Mouse (Mus musculus) heart, postnatal 0 days (tissue): Measurements from ENCODE around the gene Ndufa11. TPM values are rescaled to one million over a fixed set of nuclear protein-coding genes. Genes with fewer than 3 reads are reported as not detected.
A peak's percentile ranks its signal among the peaks of the same experiment; 100 is the strongest.

Experiments
- ATAC-seq: fragments of 200-750 bp; cut with Nextera tagmentation; 2 replicates; pipeline ENCODE4 v1.8.0; 2017; ENCODE audit warnings: low read depth, moderate number of reproducible peaks, moderate library complexity; ENCODE audit not compliant: insufficient read depth
- DNase-seq: peaks from one replicate; pipeline ENCODE4 v3.0.0-alpha.2; 2016; ENCODE audit warnings: low spot score
- H3K27ac ChIP-seq: fragments of 300-500 bp; sonication (generic); 2 replicates; pipeline ENCODE4 v1.5.1; 2014; ENCODE audit warnings: low read depth, mild to moderate bottlenecking
- H3K27me3 ChIP-seq: fragments of 300-500 bp; sonication (generic); 2 replicates; pipeline ENCODE4 v1.6.1; 2014; ENCODE audit warnings: low read length, mixed read lengths; ENCODE audit not compliant: control insufficient read depth, insufficient read depth
- H3K36me3 ChIP-seq: fragments of 300-500 bp; sonication (generic); replicated peaks from 2 replicates; pipeline ENCODE4 v1.6.1; 2014; ENCODE audit warnings: low read length, mixed read lengths; ENCODE audit not compliant: control insufficient read depth, insufficient read depth
- H3K4me1 ChIP-seq: fragments of 300-500 bp; sonication (generic); 2 replicates; pipeline ENCODE4 v1.6.1; 2014; ENCODE audit warnings: antibody characterized with exemption; ENCODE audit not compliant: control insufficient read depth, insufficient read depth
- H3K4me2 ChIP-seq: fragments of 300-500 bp; sonication (generic); 2 replicates; pipeline ENCODE4 v1.6.1; 2014; ENCODE audit warnings: low read depth, mild to moderate bottlenecking, low read length, moderate library complexity
- H3K4me3 ChIP-seq: fragments of 300-500 bp; sonication (generic); 2 replicates; pipeline ENCODE4 v1.5.1; 2014; ENCODE audit warnings: low read depth, low read length
- H3K9ac ChIP-seq: fragments of 300-500 bp; sonication (generic); replicated peaks from 2 replicates; pipeline ENCODE4 v1.6.1; 2014; ENCODE audit warnings: low read depth, low read length, mixed read lengths
- H3K9me3 ChIP-seq: fragments of 300-500 bp; sonication (generic); replicated peaks from 2 replicates; pipeline ENCODE4 v1.6.1; 2016; ENCODE audit warnings: low read length; ENCODE audit not compliant: control insufficient read depth
- CTCF ChIP-seq: IDR thresholded peaks from 2 replicates; pipeline ENCODE4 v1.5.1; 2016; ENCODE audit warnings: antibody characterized with exemption, control low read depth, low read depth
- EP300 ChIP-seq: IDR thresholded peaks from 2 replicates; pipeline ENCODE4 v1.6.1; 2016; ENCODE audit warnings: antibody characterized with exemption, low read depth
- WGBS: fragments of 180-500 bp; shearing (Covaris S2); extraction: QIAGEN DNeasy Blood & Tissue Kit; methylation state at CpG from one replicate; pipeline ENCODE4 v1.1.7; 2014; 5-methylcytosine and 5-hydroxymethylcytosine counted together
- polyA plus RNA-seq: library from polyadenylated mRNA; unstranded; fragments of >200 nt; fragmentation: Nextera tagmentation; extraction: Ambion mirVana; gene quantifications from 2 replicates; pipeline ENCODE4 v1.2.1, GENCODE M21; 2015
- total RNA-seq: library from RNA; depleted of rRNA; stranded (reverse); fragments of >200 nt; gene quantifications from 2 replicates; pipeline ENCODE4 v1.2.3, GENCODE M21; 2014; ENCODE audit warnings: low replicate concordance

The Ndufa11 gene
- total and polyA plus RNA-seq, 2 experiments from 2014 or later, result 892 to 1,914 TPM

- peaks cover 36% of the 10 kb centered on the region for H3K4me1 ChIP-seq
Observed at GRCm38 (mm10) chr17:56761077-56761476, 43.5 kb downstream of the Ndufa11 start.

GRCm38 (mm10) chr17:56761991-56762410 is 44.4 kb downstream of the Ndufa11 start:
- WGBS, result under 1% methylated on average over 27 of the region's 28 CpGs
- H3K27me3 ChIP-seq, result peaks cover 6% of the 10 kb centered on the region; the same call in 1 of the 2 replicates
- no peaks in the 10 kb centered on the region for H3K9me3 ChIP-seq
- H3K4me3 ChIP-seq, result peak overlapping the region; percentile 42
- peak; percentile 85 for DNase-seq
- TF ChIP-seq EP300, result no peak
- TF ChIP-seq CTCF, result no peak
- H3K4me2 ChIP-seq, result peak overlapping the region; percentile 68
- ATAC-seq, result peak; percentile 25
- H3K9ac ChIP-seq, result peak overlapping the region; percentile 36; the same call in 1 of the 2 replicates
- H3K4me1 ChIP-seq, result peaks cover 34% of the 10 kb centered on the region
- peak overlapping the region; percentile 79 for H3K27ac ChIP-seq
- H3K36me3 ChIP-seq, result peaks cover 5% of the 10 kb centered on the region

More at GRCm38 (mm10) chr17:56761077-56761476, 43.5 kb downstream of the Ndufa11 start:
- H3K27me3 ChIP-seq, result peaks cover 8% of the 10 kb centered on the region; the same call in 1 of the 2 replicates
- no peak overlapping the region for H3K9ac ChIP-seq
- 61% methylated on average over 3 of the region's 3 CpGs for WGBS
- DNase-seq (no peak), ATAC-seq (no peak)
- H3K9me3 ChIP-seq, result no peaks in the 10 kb centered on the region
- no peak overlapping the region for H3K4me2 ChIP-seq
- H3K36me3 ChIP-seq, result no peaks in the 10 kb centered on the region
- H3K27ac ChIP-seq, result no peak overlapping the region
- no peak overlapping the region for H3K4me3 ChIP-seq
- TF ChIP-seq CTCF (no peak), EP300 (no peak)

GRCm38 (mm10) chr17:56762769-56763731 is 45.5 kb downstream of the Ndufa11 start:
- Histone ChIP-seq H3K4me2 (peak overlapping the region; percentile 68), H3K9me3 (no peaks in the 10 kb centered on the region), H3K4me3 (no peak overlapping the region), H3K9ac (no peak overlapping the region), H3K27ac (peak overlapping the region; percentile 79), H3K36me3 (peaks cover 15% of the 10 kb centered on the region), H3K4me1 (peaks cover 27% of the 10 kb centered on the region), H3K27me3 (no peaks in the 10 kb centered on the region)
- peak; percentile 34 for DNase-seq
- peak; percentile 97 for TF ChIP-seq CTCF
- TF ChIP-seq EP300, result no peak
- ATAC-seq, result no peak
- 38% methylated on average over 27 of the region's 27 CpGs for WGBS

DNA sequence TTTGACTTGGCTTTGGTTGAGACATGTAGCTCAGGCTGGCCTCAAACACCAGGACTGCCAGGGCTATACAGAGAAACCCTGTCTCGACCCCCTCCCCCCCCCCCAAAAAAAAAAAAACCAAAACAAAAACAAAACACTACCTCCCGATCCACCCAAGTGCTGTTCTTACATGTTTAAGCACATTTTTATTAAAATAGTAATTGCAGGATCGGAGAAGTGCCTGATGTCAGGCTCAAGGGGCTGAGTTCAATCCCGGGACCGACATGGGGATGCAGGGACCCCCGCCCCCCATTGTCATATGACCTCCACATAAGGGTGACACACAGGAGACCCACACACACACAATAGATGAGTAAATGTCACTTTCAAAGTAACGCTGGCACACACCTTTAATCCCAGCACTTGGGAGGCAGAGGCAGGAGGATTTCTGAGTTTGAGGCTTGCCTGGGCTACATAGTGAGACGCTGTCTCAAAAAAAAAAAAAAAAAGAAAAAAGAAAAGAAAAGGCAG is 46.2 kb downstream of the Ndufa11 start:
- peak overlapping the region; percentile 59; the same call in 1 of the 2 replicates for H3K4me3 ChIP-seq
- H3K9ac ChIP-seq, result no peak overlapping the region
- 70% methylated on average over 8 of the region's 8 CpGs for WGBS
- ATAC-seq (no peak), DNase-seq (no peak)
- no peaks in the 10 kb centered on the region for H3K9me3 ChIP-seq
- H3K4me1 ChIP-seq, result peaks cover 27% of the 10 kb centered on the region
- peak overlapping the region; percentile 87 for H3K27ac ChIP-seq
- H3K4me2 ChIP-seq, result peak overlapping the region; percentile 70; the same call in 1 of the 2 replicates
- no peak for TF ChIP-seq CTCF
- TF ChIP-seq EP300, result no peak
- no peaks in the 10 kb centered on the region for H3K27me3 ChIP-seq
- peaks cover 23% of the 10 kb centered on the region for H3K36me3 ChIP-seq

GRCm38 (mm10) chr17:56764474-56765354 is 47.1 kb downstream of the Ndufa11 start, which contains the start of gene Dus3l:
TSS of gene Dus3l (plus strand) at chr17:56764757.
- ATAC-seq, result peak; percentile 81
- Histone ChIP-seq H3K4me3 (peak within 1 kb of the TSS; percentile 59), H3K9me3 (no peaks in the 10 kb centered on the region), H3K27ac (peak within 1 kb of the TSS; percentile 87), H3K9ac (peak within 1 kb of the TSS; percentile 46), H3K4me2 (peak within 1 kb of the TSS; percentile 70), H3K36me3 (peaks cover 32% of the 10 kb centered on the region), H3K27me3 (no peaks in the 10 kb centered on the region), H3K4me1 (peaks cover 27% of the 10 kb centered on the region)
- no peak for TF ChIP-seq CTCF
- no peak; the same call in 1 of the 2 replicates for TF ChIP-seq EP300
- peak; percentile 87 for DNase-seq
- 2% methylated on average over 50 of the region's 58 CpGs for WGBS
